Mouse (Mus musculus): ENCODE measurements around the gene Cdkn2b.

GRCm38 (mm10) chr4:89289028-89289427, 21.8 kb downstream of the Cdkn2b start:
- TF ChIP-seq CTCF (conservative IDR thresholded peaks at IDR 0.05; ENCODE audit: insufficient read depth, insufficient read length, low read depth, low read length) (no peak), POLR2A (IDR thresholded peaks at IDR 0.05; ENCODE audit: low read depth, low read length) (no peak)
